Mouse (Mus musculus) MEL-GATA-1-ER (cell line): ENCODE measurements around the gene Rgs6.

ENCODE experiments used
- DNase-seq: peaks from one replicate; pipeline ENCODE4 v3.0.0-alpha.2; 2012; ENCODE audit warnings: low read depth; ENCODE audit errors: extremely low read depth

Gene Rgs6

GRCm38 (mm10) chr12:82971176-82971575 is 383.1 kb downstream of the Rgs6 start:
- DNase-seq = no peak

GRCm38 (mm10) chr12:82972661-82973060 is 384.6 kb downstream of the Rgs6 start:
- DNase-seq = no peak

- DNase-seq = no peak
Measured at GRCm38 (mm10) chr12:82973771-82974170, 385.7 kb downstream of the Rgs6 start.

GRCm38 (mm10) chr12:82978275-82978674 is 390.2 kb downstream of the Rgs6 start:
- DNase-seq = no peak

GRCm38 (mm10) chr12:82982716-82983115 is 394.6 kb downstream of the Rgs6 start:
- no peak for DNase-seq

- no peak for DNase-seq
Measured at GRCm38 (mm10) chr12:82985300-82985699, 397.2 kb downstream of the Rgs6 start.

- DNase-seq = no peak
Measured at GRCm38 (mm10) chr12:82987661-82988060, 399.6 kb downstream of the Rgs6 start.

- DNase-seq = no peak
Measured at GRCm38 (mm10) chr12:82993905-82994304, 405.8 kb downstream of the Rgs6 start.

GRCm38 (mm10) chr12:82996775-82997174 is 408.7 kb downstream of the Rgs6 start:
- DNase-seq = no peak

GRCm38 (mm10) chr12:82998682-82999332 is 410.7 kb downstream of the Rgs6 start:
- DNase-seq = no peak

- no peak for DNase-seq
Measured at GRCm38 (mm10) chr12:82999333-83000032, 411.4 kb downstream of the Rgs6 start.

- DNase-seq = no peak
Measured at GRCm38 (mm10) chr12:83000033-83000570, 412.0 kb downstream of the Rgs6 start.

- DNase-seq = no peak
Measured at GRCm38 (mm10) chr12:83000957-83001356, 412.9 kb downstream of the Rgs6 start.

GRCm38 (mm10) chr12:83004014-83004682 is 416.1 kb downstream of the Rgs6 start:
- peak; percentile 71 for DNase-seq

GRCm38 (mm10) chr12:83011056-83011565 is 423.0 kb downstream of the Rgs6 start:
- no peak for DNase-seq

- no peak for DNase-seq
Measured at GRCm38 (mm10) chr12:83013918-83014691, 426.0 kb downstream of the Rgs6 start.

GRCm38 (mm10) chr12:83014848-83015247 is 426.8 kb downstream of the Rgs6 start:
- no peak for DNase-seq

GRCm38 (mm10) chr12:83015366-83015765 is 427.3 kb downstream of the Rgs6 start:
- no peak for DNase-seq

- DNase-seq = no peak
Measured at GRCm38 (mm10) chr12:83016486-83016885, 428.4 kb downstream of the Rgs6 start.

- peak; percentile 52 for DNase-seq
Measured at GRCm38 (mm10) chr12:83018005-83018404, 429.9 kb downstream of the Rgs6 start.

GRCm38 (mm10) chr12:83026985-83027384 is 438.9 kb downstream of the Rgs6 start:
- DNase-seq = no peak
